Mouse (Mus musculus) midbrain, embryonic 12.5 days (tissue): Measurements from ENCODE around the gene Rbbp8nl. TPM values are rescaled to one million over a fixed set of nuclear protein-coding genes. Genes with fewer than 3 reads are reported as not detected.
"Not testable (repeated sequence)": the region's sequence is repeated elsewhere in the genome, so short reads cannot be mapped to it uniquely, and the experiment has no call there.

Source experiments
- ATAC-seq: fragments of 200-750 bp; cut with Nextera tagmentation; 2 replicates; pipeline ENCODE4 v1.8.0; 2017; ENCODE audit warnings: low read depth, moderate TSS enrichment, moderate library complexity; ENCODE audit not compliant: low FRiP score
- H3K27ac ChIP-seq: fragments of 300-500 bp; sonication (generic); replicated peaks from 2 replicates; pipeline ENCODE4 v1.5.1; 2016; ENCODE audit warnings: mild to moderate bottlenecking
- H3K27me3 ChIP-seq: fragments of 300-500 bp; sonication (generic); 2 replicates; pipeline ENCODE4 v1.6.1; 2016; ENCODE audit warnings: mild to moderate bottlenecking
- H3K36me3 ChIP-seq: fragments of 300-500 bp; sonication (generic); 2 replicates; pipeline ENCODE4 v1.6.1; 2016
- H3K4me1 ChIP-seq: fragments of 300-500 bp; sonication (generic); 2 replicates; pipeline ENCODE4 v1.6.1; 2016
- H3K4me2 ChIP-seq: fragments of 300-500 bp; sonication (generic); replicated peaks from 2 replicates; pipeline ENCODE4 v1.6.1; 2016; ENCODE audit warnings: mild to moderate bottlenecking, moderate library complexity
- H3K4me3 ChIP-seq: fragments of 300-500 bp; sonication (generic); 2 replicates; pipeline ENCODE4 v1.5.1; 2016; ENCODE audit warnings: mild to moderate bottlenecking
- H3K9ac ChIP-seq: fragments of 300-500 bp; sonication (generic); replicated peaks from 2 replicates; pipeline ENCODE4 v1.6.1; 2016; ENCODE audit warnings: mild to moderate bottlenecking, moderate library complexity
- H3K9me3 ChIP-seq: fragments of 300-500 bp; sonication (generic); 2 replicates; pipeline ENCODE4 v1.6.1; 2016; ENCODE audit warnings: mild to moderate bottlenecking
- WGBS: fragments of 180-500 bp; shearing (Covaris S2); methylation state at CpG from one replicate; pipeline ENCODE4 v1.1.7; 2016; 5-methylcytosine and 5-hydroxymethylcytosine counted together
- polyA plus RNA-seq: library from polyadenylated mRNA; unstranded; fragments of >200 nt; fragmentation: Nextera tagmentation; extraction: Ambion mirVana; gene quantifications from 2 replicates; pipeline ENCODE4 v1.2.1, GENCODE M21; 2016

The Rbbp8nl gene
- polyA plus RNA-seq, 1 experiment from 2014 or later, result 0.08 TPM

GRCm38 (mm10) chr2:180262891-180263290, 26.8 kb downstream of the Rbbp8nl start:
- Histone ChIP-seq H3K4me1 (peaks cover 7% of the 10 kb centered on the region), H3K4me3 (no peak overlapping the region), H3K36me3 (peaks cover 83% of the 10 kb centered on the region), H3K9ac (no peak overlapping the region), H3K27me3 (no peaks in the 10 kb centered on the region), H3K27ac (no peak overlapping the region), H3K9me3 (no peaks in the 10 kb centered on the region), H3K4me2 (no peak overlapping the region)
- no peak for ATAC-seq
- WGBS, result 90% methylated on average over 10 of the region's 10 CpGs

GRCm38 (mm10) chr2:180262441-180262840, 27.2 kb downstream of the Rbbp8nl start:
- Histone ChIP-seq H3K4me1 (peaks cover 8% of the 10 kb centered on the region), H3K9me3 (no peaks in the 10 kb centered on the region), H3K4me2 (no peak overlapping the region), H3K9ac (no peak overlapping the region), H3K27me3 (no peaks in the 10 kb centered on the region), H3K4me3 (no peak overlapping the region), H3K27ac (no peak overlapping the region), H3K36me3 (peaks cover 78% of the 10 kb centered on the region)
- no peak for ATAC-seq
- 86% methylated on average over 3 of the region's 3 CpGs for WGBS

GRCm38 (mm10) chr2:180261901-180262300, 27.8 kb downstream of the Rbbp8nl start:
- no peak overlapping the region for H3K4me3 ChIP-seq
- no peaks in the 10 kb centered on the region for H3K9me3 ChIP-seq
- H3K27me3 ChIP-seq, result no peaks in the 10 kb centered on the region
- no peak overlapping the region for H3K27ac ChIP-seq
- peaks cover 74% of the 10 kb centered on the region for H3K36me3 ChIP-seq
- ATAC-seq, result no peak
- H3K9ac ChIP-seq, result no peak overlapping the region
- H3K4me2 ChIP-seq, result no peak overlapping the region
- peaks cover 8% of the 10 kb centered on the region for H3K4me1 ChIP-seq
- WGBS, result 94% methylated on average over 7 of the region's 7 CpGs

- Histone ChIP-seq H3K4me1 (peaks cover 14% of the 10 kb centered on the region), H3K9me3 (no peaks in the 10 kb centered on the region), H3K27me3 (no peaks in the 10 kb centered on the region), H3K27ac (no peak overlapping the region), H3K36me3 (peaks cover 64% of the 10 kb centered on the region), H3K4me3 (no peak overlapping the region), H3K4me2 (no peak overlapping the region), H3K9ac (no peak overlapping the region)
- 66% methylated on average over 8 of the region's 8 CpGs for WGBS
- no peak for ATAC-seq
Measured at GRCm38 (mm10) chr2:180260610-180261480, 28.8 kb downstream of the Rbbp8nl start.

- not testable (repeated sequence) for H3K4me2 ChIP-seq, H3K9ac ChIP-seq, H3K9me3 ChIP-seq, H3K27me3 ChIP-seq, H3K27ac ChIP-seq, H3K4me3 ChIP-seq, ATAC-seq
- WGBS, result 72% methylated on average over 17 of the region's 17 CpGs
- H3K36me3 ChIP-seq, result peaks cover 60% of the 10 kb centered on the region
- H3K4me1 ChIP-seq, result peaks cover 15% of the 10 kb centered on the region
Measured at GRCm38 (mm10) chr2:180259826-180260609, 29.7 kb downstream of the Rbbp8nl start.

- H3K4me3 ChIP-seq, H3K9me3 ChIP-seq, H3K27me3 ChIP-seq, H3K9ac ChIP-seq, H3K27ac ChIP-seq, H3K4me2 ChIP-seq, ATAC-seq: not testable (repeated sequence)
- Histone ChIP-seq H3K4me1 (peaks cover 15% of the 10 kb centered on the region), H3K36me3 (peaks cover 57% of the 10 kb centered on the region)
- 82% methylated on average over 10 of the region's 10 CpGs for WGBS
Measured at GRCm38 (mm10) chr2:180258951-180259484, 30.7 kb downstream of the Rbbp8nl start.

- ATAC-seq, result no peak
- H3K27me3 ChIP-seq, result no peaks in the 10 kb centered on the region
- 55% methylated on average over 11 of the region's 11 CpGs for WGBS
- no peaks in the 10 kb centered on the region for H3K9me3 ChIP-seq
- peak overlapping the region; percentile 92 for H3K9ac ChIP-seq
- peak overlapping the region; percentile 95 for H3K27ac ChIP-seq
- H3K4me1 ChIP-seq, result peaks cover 15% of the 10 kb centered on the region
- peaks cover 49% of the 10 kb centered on the region for H3K36me3 ChIP-seq
- peak overlapping the region; percentile 65 for H3K4me2 ChIP-seq
- H3K4me3 ChIP-seq, result peak overlapping the region; percentile 88
Measured at GRCm38 (mm10) chr2:180257963-180258865, 31.5 kb downstream of the Rbbp8nl start.

- H3K4me2 ChIP-seq, result peak within 1 kb of the TSS; percentile 89
- H3K4me1 ChIP-seq, result peaks cover 15% of the 10 kb centered on the region
- no peaks in the 10 kb centered on the region for H3K9me3 ChIP-seq
- H3K36me3 ChIP-seq, result peaks cover 38% of the 10 kb centered on the region
- peak; percentile 96 for ATAC-seq
- 1% methylated on average over 38 of the region's 38 CpGs for WGBS
- peak within 1 kb of the TSS; percentile 88 for H3K4me3 ChIP-seq
- H3K9ac ChIP-seq, result peak within 1 kb of the TSS; percentile 92
- peak within 1 kb of the TSS; percentile 95 for H3K27ac ChIP-seq
- no peaks in the 10 kb centered on the region for H3K27me3 ChIP-seq
Measured at GRCm38 (mm10) chr2:180257001-180257521, 32.6 kb downstream of the Rbbp8nl start, which contains the start of gene Rps21. Gene Rps21 (plus strand): TSS chr2:180257377.

GRCm38 (mm10) chr2:180256296-180257000, 33.2 kb downstream of the Rbbp8nl start:
- H3K27ac ChIP-seq, result peak overlapping the region; percentile 95
- H3K9ac ChIP-seq, result peak overlapping the region; percentile 89
- peak; percentile 70 for ATAC-seq

GRCm38 (mm10) chr2:180255701-180256100, 34.0 kb downstream of the Rbbp8nl start:
- Histone ChIP-seq H3K9me3 (no peaks in the 10 kb centered on the region), H3K9ac (no peak overlapping the region), H3K4me1 (peaks cover 15% of the 10 kb centered on the region), H3K36me3 (peaks cover 24% of the 10 kb centered on the region), H3K27me3 (no peaks in the 10 kb centered on the region), H3K4me2 (peak overlapping the region; percentile 89), H3K4me3 (peak overlapping the region; percentile 88), H3K27ac (no peak overlapping the region)
- ATAC-seq, result no peak
- 95% methylated on average over 9 of the region's 9 CpGs for WGBS

More at GRCm38 (mm10) chr2:180256296-180257000, 33.2 kb downstream of the Rbbp8nl start:
- Histone ChIP-seq H3K9me3 (no peaks in the 10 kb centered on the region), H3K27me3 (no peaks in the 10 kb centered on the region), H3K36me3 (peaks cover 31% of the 10 kb centered on the region), H3K4me3 (peak overlapping the region; percentile 88), H3K4me2 (peak overlapping the region; percentile 89), H3K4me1 (peaks cover 15% of the 10 kb centered on the region)
- 25% methylated on average over 26 of the region's 26 CpGs for WGBS
